Mouse (Mus musculus) layer of hippocampus, adult 9-11 months (tissue): ENCODE results near the gene Gm3448.
"Not testable (repeated sequence)": the region's sequence is repeated elsewhere in the genome, so short reads cannot be mapped to it uniquely, and the experiment has no call there.

ENCODE experiments used
- DNase-seq: peaks from one replicate; pipeline ENCODE4 v3.0.0; 2022

Gene Gm3448

DNA sequence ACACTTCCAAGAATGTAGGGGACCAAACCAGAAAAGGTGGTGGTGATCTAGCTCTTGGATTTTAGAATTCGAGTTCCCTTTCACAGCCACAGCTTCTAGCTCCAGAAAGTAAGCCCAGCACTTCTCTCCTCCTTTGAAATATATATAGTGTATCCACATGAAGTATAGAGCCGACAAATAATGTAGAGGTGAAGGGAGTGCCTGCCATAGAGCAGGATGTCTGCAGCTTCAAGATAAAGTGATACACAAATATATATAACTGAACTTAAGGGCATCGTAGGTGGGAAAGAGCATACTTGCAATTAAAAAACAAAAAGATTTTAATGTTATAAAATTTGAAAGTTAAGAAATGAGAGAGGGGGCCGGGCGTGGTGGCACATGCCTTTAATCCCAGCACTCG lies 15.8 kb downstream of the Gm3448 start:
- not testable (repeated sequence) for DNase-seq

DNA sequence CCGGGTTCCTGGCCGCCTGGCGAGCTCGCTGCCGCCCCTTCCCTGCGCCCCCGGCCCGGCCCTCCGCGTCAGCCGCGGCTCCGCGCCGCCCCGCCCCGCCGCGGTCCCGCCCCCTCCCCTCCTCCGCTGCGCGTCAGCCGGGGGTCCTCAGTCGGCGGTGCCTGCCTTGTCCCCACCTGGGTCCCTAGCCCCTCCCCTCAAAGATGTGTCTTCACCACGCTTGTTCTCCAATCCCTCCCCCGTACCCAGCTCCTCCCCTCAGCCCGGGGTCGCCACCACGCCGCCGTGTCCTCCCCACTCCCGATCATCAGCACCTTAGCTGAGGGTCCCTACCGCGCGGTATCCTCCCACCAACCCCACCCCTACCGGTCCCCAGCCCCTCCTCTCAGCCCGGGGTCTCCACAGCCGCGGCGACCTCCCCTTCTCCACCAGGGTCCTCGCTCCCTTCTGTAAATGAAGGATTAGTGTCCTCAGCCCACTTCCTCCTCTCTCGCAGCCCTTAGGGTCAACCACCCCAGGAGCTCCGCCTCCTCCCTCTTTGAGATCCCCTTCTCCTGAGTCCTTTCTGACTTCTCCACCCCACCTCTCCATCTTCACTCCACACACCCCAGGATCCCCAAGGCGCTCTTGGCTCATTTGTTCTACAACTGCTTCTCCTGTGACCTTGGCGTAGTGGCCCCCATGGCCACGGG lies 16.7 kb downstream of the Gm3448 start:
- DNase-seq = not testable (repeated sequence)

DNA sequence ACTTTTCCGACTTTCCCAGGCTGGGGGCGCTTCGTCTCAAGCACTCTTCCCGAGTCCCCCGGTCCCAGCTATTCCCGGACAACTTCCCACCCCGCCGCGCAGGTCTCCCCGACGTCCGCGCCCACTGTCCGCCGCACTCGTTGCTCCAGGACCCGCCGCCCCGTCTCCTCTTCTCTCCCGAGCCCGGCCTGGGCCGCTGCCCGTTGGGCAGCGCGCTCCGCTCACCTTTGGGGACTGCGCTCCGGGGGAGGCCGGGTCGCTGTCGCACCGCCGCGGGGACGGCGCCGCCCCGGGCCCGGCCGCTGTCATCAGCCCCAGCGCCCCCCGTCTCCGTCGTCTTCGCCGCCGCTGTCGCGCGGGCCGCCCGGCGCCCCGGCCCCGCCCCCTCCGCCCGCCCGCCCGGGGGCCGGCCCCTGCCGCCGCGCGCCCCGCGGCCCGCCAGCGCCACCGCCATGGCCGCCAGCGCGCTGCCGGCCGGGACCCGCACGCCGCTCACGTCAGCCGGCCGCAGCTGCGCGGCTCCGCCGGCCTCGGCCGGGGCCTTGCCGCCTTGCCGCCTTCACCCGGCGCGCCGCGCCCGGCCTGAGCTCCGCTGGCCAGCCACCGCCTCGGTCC lies 17.4 kb downstream of the Gm3448 start:
- not testable (repeated sequence) for DNase-seq

GRCm38 (mm10) chr17:15021503-15022220 lies 19.7 kb downstream of the Gm3448 start:
- DNase-seq = peak; percentile 64

DNA sequence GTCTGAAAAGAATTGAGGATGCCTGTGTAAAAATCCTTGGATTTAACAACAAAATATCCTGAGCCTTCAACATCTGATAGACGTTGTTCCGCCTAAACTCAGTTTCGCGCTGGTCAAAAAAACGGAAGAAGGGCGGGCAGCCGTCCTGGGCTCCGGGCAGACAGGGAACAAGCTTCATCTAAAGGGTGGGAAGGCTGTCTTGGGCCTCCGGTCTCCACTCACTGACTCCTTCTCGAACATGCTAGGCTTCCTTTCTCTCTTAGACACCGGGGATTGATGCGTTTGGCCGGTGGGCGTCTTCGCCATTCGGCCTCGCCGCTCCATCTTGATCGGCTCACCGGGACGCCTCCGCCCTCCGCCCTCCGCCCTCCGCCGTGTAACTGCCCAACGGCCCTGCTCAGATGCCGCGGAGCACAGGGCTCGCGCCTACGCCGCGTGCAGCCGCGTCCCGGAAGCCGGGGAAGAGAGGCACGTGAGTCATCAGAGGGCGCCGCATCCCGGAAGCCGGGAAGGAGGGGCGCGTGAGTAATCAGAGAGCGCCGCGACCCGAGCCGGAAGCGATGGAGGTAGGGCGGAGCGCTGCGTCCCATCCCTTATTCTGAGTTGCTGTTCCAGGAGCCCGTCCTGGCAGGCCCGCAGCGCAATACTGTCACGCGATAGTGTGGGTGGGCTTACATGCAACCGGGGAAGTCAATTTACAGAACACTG lies 31.5 kb downstream of the Gm3448 start, which contains the start of gene Gm3435:
TSS of gene Gm3435 (plus strand) at position 471 of the 708 bp plus-strand sequence.
- not testable (repeated sequence) for DNase-seq

GRCm38 (mm10) chr17:15009088-15009487 lies 32.2 kb downstream of the Gm3448 start:
- not testable (repeated sequence) for DNase-seq

- not testable (repeated sequence) for DNase-seq
Measured at GRCm38 (mm10) chr17:15000047-15000446, 41.3 kb downstream of the Gm3448 start.

- not testable (repeated sequence) for DNase-seq
Measured at GRCm38 (mm10) chr17:14994140-14994539, 47.2 kb downstream of the Gm3448 start.

GRCm38 (mm10) chr17:14993139-14993832 lies 48.1 kb downstream of the Gm3448 start:
- not testable (repeated sequence) for DNase-seq

- not testable (repeated sequence) for DNase-seq
Measured at GRCm38 (mm10) chr17:14992522-14993138, 48.7 kb downstream of the Gm3448 start.

DNA sequence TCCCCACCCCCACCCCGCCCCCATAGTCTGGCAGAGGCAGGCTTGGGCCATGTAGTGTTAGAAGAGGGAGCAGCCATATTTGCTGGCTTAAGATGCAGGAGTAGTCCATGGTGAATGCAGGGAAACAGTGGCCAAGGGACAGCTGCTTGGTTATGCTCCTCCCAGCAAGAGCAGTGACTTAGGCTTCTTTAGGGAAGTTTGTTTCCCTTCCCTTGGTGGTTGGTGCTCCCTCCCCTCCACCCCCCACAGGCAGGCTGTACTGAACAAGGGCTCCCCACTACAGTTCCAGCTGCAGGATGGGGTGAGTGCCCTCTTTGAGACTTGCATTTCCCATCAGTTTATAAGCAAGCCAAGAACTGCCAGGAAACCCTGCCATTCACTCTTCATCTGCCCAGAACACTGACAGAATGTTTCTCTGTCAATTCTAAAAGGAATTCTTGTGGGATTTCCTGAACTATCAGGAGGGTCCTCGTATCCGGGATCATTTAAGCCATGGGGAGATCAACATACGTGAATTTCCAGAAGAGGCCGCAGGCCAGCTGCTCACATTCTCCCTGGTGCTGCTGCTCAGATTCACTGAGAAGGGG lies 51.1 kb downstream of the Gm3448 start:
- DNase-seq = peak; percentile 38

- DNase-seq = not testable (repeated sequence)
Measured at GRCm38 (mm10) chr17:14978362-14979038, 62.8 kb downstream of the Gm3448 start, which contains the start of the genes 9030025P20Rik and Gm3417. 9030025P20Rik (plus strand) TSS chr17:14978468. Gm3417 (minus strand) TSS chr17:14978790.

- DNase-seq = not testable (repeated sequence)
Measured at GRCm38 (mm10) chr17:14977718-14978361, 63.5 kb downstream of the Gm3448 start.

DNA sequence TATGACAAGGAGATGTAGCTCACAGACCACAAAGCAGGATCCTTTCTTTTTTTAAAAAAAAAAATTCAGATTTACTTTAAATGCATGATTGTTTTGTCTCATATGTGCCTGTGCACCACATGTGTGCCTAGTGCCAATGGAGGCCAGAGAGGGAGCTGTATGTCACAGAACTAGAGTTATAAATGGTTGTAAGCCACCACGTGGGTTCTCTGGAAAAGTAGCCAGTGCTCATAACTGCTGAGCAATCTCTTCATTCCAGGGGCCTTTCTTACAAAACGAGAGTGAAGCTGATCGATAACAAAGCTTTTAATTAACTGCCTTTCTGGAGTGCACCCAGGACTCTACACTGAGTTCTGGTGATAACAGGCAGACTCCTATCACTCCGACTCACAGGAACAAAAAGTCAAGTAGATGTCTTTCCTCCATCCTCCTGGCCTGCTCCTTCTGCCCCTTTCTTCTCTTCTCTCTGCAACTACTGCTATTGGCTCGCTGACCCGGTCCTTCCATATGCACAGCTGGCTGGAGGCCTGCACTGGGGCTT lies 72.9 kb downstream of the Gm3448 start:
- DNase-seq = not testable (repeated sequence)

DNA sequence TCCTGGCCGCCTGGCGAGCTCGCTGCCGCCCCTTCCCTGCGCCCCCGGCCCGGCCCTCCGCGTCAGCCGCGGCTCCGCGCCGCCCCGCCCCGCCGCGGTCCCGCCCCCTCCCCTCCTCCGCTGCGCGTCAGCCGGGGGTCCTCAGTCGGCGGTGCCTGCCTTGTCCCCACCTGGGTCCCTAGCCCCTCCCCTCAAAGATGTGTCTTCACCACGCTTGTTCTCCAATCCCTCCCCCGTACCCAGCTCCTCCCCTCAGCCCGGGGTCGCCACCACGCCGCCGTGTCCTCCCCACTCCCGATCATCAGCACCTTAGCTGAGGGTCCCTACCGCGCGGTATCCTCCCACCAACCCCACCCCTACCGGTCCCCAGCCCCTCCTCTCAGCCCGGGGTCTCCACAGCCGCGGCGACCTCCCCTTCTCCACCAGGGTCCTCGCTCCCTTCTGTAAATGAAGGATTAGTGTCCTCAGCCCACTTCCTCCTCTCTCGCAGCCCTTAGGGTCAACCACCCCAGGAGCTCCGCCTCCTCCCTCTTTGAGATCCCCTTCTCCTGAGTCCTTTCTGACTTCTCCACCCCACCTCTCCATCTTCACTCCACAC lies 79.7 kb downstream of the Gm3448 start:
- not testable (repeated sequence) for DNase-seq

DNA sequence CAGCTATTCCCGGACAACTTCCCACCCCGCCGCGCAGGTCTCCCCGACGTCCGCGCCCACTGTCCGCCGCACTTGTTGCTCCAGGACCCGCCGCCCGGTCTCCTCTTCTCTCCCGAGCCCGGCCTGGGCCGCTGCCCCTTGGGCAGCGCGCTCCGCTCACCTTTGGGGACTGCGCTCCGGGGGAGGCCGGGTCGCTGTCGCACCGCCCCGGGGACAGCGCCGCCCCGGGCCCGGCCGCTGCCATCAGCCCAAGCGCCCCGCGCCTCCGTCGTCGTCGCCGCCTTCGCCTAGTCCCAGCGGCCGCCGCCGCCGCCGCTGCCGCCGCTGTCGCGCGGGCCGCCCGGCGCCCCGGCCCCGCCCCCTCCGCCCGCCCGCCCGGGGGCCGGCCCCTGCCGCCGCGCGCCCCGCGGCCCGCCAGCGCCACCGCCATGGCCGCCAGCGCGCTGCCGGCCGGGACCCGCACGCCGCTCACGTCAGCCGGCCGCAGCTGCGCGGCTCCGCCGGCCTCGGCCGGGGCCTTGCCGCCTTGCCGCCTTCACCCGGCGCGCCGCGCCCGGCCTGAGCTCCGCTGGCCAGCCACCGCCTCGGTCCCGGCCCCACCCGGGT lies 80.3 kb downstream of the Gm3448 start, which contains the start of gene Phf10:
TSS of gene Phf10 (minus strand) at position 323 of the 606 bp plus-strand sequence.
- DNase-seq = not testable (repeated sequence)

- no peak for DNase-seq
Measured at GRCm38 (mm10) chr17:14960520-14960919, 80.8 kb downstream of the Gm3448 start.

DNA sequence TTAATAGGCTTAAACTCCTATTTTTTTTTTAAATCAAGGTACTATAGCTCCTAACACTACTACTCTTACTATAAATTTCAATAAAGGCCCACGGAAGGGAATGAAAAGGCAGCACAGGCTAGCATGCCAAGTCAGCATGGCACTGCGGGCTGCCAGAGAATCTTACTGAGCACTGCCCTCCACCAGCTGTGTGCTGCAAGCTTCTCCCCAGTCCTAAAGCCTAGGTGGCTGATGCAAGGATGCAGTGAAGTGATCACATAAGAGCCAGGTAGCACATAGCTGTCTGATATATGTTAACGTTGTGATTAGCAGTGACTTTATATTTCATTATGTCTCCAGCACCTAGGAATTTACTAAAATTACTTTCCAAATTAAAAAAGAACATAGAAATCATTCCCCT lies 81.4 kb downstream of the Gm3448 start:
- DNase-seq = no peak
